Mouse (Mus musculus) left cerebral cortex, postnatal 36 days (tissue): ENCODE data around the gene Rad51b. TPM values are rescaled to one million over a fixed set of nuclear protein-coding genes. Genes with fewer than 3 reads are reported as not detected.

ENCODE experiments used
- DNase-seq, 2 experiments: peaks; one replicate each; pipeline ENCODE4 v3.0.0; 2021 to 2022; ENCODE audit warnings: low spot score in 2 of 2, mixed read lengths in 1 of 2
- intact Hi-C: fragments of 180-260 bp; cut with DNase I; formaldehyde crosslinking; loops from one replicate; pipeline ENCODE4 v1.15.1; 2025
- total RNA-seq, 2 experiments: library from RNA; stranded (reverse); gene quantifications; 2 replicates each; pipeline ENCODE4 v1.2.3; 2021

Rad51b gene
- total RNA-seq, 2 experiments from 2014 or later, result 0.22 TPM; not detected in 1

DNA sequence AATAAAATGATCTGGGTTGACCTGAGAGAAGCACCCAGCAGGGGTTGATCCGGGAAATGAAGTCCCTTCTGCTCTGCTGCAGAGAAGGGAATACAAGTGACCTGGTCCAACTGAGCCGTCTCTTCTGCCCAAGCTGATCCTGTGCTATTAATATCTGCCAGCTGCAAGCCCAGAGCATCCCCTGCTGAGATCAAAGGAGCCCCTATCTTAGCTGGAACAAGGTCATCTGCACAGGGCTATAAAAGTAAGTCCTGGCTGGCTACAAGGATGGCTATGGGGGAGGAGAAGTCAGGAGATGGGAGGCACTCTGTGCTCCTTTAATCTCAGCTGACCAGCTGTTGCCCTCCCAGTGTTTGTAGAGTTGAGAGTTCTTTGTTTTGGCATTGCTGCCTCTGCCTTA, 364.2 kb downstream of the Rad51b start:
- DNase-seq, result no peak
- intact Hi-C loops, result no loop called here

DNA sequence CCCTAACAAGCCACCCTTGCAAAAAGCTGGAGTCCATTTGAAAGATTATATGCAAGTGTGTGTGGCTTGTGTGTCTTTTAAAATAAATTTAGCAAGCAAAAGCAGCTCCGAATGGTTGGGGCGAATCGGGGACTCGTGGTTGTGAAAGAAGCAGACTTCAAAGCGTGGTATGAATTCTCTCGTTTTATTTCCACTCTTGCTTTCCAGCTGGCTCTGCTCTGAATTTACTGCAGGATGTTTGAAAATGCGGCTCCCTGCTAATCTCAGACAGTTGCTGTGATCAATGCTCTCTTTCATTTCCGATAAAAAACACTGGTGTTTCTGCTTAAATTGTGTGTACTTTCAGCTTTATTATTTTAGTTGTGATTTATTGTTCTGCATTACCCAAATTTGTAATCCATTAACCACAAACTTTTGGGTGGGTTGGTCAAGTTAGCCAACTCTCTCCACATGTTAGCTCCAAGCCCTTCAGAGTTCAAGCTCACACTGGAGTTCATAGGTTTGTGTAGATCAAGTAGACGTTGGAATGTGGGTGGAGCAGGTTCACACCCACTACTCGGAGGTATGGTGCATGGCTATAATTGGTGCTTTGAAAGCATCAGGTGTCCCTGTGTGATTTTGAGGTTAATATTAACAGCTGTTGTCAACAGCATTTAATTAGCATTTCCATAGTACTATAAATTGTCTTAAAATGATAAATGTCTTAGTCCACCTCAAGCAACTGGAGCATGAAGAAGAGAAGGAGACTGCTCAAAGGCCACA, 366.2 kb downstream of the Rad51b start:
- intact Hi-C loops, result no loop called here
- DNase-seq, result peak; percentile 40 to 45

DNA sequence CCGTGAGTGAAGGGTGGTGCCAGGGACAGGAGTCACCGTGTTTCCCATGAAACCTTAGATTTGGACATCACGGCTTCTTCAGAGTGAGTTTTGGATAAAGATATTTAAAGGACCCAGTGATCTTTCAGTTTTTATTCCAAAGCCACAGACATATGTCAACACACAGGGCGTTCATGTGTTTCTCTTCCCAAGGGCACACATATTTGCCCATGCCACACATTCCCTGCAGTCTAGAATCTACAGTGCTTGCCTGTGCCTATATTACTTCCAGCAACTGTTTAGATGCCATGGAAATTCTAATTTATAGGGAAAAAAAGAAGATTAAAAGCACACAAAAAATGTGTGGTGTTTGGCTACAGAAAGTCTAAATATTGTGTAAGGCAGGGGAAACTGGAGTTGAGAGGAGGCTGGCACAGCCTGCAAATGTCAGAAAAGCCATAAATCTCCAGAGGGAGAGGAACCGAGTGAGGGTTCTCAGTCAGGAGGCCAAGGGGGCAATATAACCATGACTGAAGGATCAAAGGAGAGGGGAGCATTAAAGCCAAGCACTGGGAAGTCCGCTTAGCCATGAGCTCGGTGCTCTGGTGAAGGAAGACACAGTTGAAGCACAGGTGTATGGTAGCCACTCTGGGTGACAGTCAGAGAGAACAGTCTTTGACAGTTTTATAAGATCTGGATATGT, 367.0 kb downstream of the Rad51b start:
- DNase-seq, result no peak
- intact Hi-C loops, result no loop called here

DNA sequence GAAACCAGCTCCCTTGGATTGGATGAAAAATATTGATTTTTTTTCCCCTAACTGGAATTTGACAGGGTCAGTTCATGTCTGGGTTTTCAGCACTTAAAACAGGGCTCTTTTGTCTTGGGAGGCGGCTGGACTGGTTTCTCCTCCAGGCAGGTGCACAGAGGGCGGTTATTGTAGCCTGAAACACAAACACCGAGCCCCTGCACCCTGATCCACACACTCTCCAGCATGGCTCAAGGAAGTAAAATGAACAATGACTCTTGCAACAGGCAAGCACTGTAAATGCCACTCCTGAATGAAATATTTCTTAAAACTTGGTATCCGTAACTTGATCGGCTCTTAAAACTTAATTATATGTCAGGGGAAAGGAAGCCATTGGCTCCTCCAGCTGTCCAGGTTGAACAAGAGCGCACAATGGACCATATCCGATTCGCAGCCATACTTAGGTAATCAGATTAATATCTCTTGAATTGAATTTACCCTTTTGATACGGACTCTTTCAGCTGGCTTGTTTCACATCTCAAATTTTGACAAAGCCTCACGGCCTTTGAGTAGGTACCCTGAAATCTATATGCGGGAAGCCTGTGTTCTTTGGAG, 377.9 kb downstream of the Rad51b start:
- no peak for DNase-seq
- intact Hi-C loops, result no loop called here

DNA sequence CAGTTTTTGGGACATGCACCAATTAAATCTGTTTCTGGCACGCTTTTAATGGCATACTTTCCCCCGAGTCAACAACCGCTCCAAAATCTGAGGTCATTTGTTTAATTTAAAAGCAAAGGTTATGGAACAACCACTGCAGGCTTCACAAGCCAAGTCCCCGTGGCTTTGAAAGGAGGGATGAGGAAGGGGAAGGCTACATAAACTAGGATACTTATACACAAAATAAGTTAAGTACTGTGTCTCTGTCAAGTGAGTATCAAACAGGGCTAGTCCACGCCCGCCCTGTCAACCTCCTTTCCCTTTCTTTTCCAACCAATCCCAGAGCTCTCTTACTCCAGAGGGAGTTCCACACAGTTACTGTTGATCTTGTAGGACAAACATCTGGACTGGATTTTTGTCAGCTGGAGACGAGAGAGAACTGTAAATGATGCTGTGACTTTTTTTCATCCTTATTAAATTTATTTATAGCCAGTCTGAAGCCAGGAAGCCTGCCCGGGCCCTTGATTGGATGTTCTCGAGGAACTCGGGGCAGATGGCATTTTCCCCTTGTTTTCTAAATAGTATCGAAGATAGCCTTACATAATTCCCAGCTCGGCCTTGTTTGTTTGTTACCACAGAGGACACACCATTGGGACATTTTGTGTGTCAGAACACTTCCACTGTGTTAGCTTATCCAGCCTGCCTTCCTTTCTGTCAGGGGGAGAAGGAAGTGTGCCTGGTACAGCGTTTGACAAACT, 378.5 kb downstream of the Rad51b start:
- no peak for DNase-seq
- intact Hi-C loops, result no loop called here

DNA sequence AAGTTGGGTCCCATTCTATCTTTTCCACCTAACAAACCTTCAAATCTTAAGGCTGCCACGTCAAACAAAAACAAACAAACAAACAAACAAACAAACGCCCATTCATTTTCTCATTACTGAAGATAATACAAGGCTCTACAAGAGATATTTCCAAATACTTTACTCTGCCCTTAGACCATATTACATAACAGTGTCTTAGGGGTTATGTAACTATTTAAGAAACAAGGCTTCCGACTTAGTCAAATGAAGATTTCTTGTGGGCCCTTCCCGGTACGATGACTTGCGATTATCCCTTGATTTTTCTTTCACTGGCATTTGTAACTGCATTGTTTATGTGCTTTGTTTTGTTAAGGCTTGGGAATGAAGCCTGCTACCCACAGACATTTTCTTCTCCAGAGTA, 379.2 kb downstream of the Rad51b start:
- intact Hi-C loops, result no loop called here
- DNase-seq, result no peak

DNA sequence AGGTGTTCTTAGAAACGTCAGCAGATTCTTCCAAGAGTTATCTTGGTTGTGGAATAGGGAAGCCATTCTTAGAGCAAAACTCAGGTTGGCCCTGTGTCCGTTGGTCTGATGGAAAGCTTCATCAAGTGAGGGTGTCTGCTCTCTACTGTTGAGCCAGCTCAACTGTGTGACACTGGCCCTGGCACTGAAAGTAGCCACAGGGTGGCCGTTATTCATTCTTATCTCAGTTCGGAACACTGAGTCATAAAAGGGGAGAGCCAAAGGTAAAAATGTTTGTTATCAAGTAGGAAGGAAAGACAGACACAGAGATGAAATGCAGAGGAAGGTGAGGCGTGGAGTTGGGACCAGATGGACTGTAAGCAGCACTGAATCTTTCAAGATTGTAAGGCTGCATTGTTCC, 379.8 kb downstream of the Rad51b start:
- intact Hi-C loops, result no loop called here

DNA sequence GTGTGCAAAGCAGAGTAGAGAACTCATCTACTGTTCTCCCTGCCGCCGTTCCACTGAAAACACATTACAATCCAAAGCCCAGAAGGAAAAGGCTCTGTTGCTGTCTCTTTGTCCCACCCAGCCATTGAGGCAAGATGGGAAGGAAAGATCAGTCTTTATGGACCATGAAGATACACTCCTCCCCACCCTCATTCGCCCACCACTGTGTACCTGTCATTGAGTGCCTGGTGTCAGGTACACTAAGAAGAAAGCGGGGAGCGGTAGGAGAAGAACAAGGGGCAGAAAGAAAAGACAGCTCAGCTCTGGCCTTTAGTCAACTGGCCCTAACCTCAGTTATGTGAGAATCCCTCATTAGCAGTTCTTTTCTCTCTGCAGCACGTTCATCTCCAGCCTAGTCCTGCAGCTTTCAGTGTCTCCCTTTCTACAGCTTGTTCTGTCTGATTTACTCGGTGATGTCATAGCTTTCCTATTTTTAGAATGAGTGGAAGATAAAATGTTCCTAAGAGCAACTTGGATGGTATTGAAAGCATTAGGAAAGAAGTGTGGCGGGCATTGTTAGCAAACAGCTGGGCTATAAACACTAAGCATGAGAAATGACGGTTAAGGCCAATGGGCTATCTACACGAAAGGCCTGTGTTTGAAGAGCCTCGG, 382.3 kb downstream of the Rad51b start:
- DNase-seq, result peak in 1 of 2 experiments; percentile 8
- intact Hi-C loops, result no loop called here

More for the DNA sequence above, 379.8 kb downstream of the Rad51b start:
- DNase-seq, result no peak

DNA sequence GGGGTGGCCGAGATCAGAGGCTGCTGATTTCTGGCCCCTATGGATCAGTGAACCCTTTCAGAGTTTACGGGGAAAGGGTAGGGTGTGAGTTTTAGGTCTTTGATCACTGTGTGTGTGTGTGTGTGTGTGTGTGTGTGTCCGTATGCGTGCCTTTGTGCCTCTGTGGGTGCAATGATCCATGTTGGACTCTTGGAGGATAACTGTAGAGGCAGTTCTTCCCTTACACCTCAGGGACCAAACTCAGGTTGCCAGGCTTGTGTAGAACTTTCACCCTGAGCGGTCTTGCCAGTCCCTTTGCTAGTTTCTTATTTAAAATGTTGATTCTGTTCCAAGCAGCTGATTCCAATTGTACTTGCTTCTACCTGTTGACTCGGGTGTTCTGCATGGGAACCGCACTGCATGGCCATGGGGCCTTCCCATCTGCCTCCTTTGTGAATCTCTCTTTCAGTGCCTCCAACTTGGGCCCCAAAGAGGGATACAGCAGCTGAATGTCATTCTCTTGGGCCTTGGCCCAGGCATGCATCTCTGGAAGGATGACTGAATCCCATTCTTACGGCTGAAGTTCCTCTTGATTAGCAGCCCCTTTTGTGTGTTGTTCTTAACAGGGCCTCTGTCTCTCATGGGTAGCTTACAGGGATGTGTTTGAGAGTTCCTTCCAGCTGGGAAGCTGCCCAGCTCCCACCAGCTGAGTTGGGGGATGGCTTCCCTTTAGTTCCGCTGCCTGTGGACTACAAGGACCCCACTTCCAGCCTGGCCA, 383.0 kb downstream of the Rad51b start:
- DNase-seq, result peak in 1 of 2 experiments; percentile 9
- intact Hi-C loops, result no loop called here

DNA sequence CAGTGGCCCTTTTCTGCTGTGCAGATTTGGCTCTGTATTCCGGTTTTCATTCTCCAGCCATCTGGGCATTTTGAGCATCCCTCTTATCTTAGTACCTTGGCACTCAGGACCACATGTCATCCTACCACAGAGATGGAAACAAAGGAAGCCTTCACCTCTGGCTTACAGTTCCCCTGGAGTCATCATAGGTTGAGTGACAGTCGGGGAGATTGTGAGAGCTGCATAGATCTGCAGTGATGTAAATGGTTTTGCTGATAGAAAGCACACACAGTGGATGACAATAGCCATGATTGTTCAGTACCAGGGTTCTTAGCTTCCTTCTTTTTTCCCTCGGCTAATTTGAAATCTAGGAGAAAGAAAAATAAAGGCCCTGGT, 383.6 kb downstream of the Rad51b start:
- intact Hi-C loops, result no loop called here

DNA sequence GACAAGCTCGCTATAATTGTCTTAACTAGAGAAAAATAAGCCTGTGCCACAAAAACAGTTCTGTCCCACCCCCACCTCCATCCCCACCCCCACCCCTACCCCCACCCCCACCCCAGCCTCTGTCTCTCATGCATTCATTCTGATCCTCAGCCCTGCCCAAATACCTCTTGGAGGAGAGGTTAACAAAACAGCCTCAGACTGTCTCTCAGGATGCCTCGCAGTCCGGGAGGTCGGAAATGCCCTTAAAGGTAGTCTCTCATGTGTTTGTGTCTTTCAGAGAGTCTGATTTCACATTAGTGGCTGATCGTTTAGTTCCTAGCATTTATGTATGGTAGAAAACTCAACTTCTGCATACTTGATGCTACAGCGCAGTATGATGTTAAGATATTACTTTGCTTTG, 384.5 kb downstream of the Rad51b start:
- intact Hi-C loops, result no loop called here
- no peak for DNase-seq

More for the DNA sequence above, 383.6 kb downstream of the Rad51b start:
- DNase-seq, result no peak

DNA sequence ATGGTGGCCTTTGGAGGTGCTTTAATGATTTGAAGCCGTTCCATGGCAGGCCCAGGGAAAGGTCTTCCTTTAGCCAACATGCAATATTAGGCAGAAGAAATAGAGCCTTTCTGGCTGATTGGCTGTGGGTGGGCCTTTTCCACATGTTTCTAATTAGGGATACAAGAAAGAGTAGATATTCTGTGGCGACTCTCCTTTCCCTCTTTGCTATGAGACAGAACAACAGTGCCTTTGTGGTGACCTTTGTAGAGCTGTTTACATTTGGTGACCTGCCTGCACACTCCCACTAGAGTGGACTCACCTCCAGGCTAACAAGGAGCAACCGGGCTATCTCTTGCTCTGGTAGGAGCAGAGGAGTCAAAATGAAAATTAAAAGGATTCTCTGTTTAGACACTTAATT, 386.3 kb downstream of the Rad51b start:
- intact Hi-C loops, result loop anchor here (2.0 kb wide), 1 partner anchor 59 kb away; no protein-coding TSS in a partner anchor
- no peak for DNase-seq

DNA sequence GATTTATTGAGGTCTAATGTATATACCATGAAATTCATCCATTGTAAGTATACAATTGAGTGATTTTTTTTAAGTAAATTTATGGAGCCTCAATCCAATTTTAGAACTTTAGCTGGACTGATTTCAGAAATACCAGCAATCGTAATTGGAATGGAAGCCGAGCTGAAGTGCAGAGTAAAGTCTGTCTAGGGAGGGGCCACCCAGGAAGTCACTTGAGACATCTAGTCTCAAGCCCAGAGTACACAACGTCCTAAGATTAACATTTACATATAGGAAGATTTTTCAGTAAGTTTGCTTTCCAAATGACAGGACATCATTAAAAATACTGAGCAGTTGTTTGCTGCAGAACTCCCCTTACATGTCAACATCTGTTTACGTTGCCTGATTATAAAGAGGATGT, 386.7 kb downstream of the Rad51b start:
- DNase-seq, result no peak
- intact Hi-C loops, result loop anchor here (2.0 kb wide), 1 partner anchor 59 kb away; no protein-coding TSS in a partner anchor

DNA sequence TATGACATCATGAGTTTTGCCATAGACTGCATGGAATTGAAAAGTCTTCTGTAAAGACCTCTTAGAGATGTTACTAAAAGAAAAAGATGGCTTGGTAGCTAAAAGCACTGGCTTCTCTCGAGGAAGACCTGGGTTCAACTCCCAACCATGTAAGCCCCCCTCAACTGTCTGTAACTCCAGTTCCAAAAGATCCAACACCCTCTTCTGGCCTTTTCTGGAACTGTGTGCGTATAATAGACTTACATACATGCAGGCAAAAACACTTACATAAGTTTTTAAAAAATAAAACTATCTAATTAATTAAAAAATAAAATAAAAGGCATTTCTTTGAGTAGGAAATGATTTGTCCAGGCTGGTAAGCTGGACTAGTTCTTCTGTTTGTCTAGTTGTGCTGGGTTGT, 387.3 kb downstream of the Rad51b start:
- intact Hi-C loops, result no loop called here
- no peak for DNase-seq

DNA sequence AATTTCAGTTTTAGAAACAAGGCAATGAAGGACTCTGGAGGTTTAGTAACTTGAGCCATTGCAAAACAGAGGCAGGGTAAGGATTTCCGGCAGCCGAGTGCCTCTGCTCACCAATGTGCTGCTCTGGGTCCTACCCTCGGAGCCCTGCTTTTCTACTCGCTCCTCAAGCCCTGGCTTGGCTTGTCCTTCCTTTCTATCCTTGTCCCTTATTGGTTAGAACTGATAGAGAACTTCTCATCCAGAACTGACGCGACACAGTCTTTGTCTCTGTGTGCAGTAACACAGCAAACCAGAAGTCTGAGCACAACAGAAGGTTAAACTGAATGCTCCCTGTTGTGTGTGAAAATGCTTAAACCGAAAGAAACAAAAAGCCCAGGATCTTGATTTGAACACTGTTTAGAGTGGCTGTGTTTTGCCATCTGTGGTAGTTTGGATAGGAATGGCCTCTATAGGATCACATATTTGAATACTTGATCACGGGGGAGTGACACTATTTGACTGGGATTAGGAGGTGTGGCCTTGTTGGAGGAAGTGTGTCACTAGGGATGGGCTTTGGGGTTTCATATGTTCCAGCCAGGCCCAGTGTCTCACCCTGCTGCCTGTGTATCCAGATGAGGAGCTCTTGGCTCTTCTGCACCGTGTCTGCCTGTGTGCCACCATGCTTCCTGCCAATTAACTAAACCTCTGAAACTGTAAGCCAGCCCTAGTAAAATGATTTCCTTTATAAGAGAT, 389.7 kb downstream of the Rad51b start:
- intact Hi-C loops, result no loop called here
- no peak for DNase-seq

DNA sequence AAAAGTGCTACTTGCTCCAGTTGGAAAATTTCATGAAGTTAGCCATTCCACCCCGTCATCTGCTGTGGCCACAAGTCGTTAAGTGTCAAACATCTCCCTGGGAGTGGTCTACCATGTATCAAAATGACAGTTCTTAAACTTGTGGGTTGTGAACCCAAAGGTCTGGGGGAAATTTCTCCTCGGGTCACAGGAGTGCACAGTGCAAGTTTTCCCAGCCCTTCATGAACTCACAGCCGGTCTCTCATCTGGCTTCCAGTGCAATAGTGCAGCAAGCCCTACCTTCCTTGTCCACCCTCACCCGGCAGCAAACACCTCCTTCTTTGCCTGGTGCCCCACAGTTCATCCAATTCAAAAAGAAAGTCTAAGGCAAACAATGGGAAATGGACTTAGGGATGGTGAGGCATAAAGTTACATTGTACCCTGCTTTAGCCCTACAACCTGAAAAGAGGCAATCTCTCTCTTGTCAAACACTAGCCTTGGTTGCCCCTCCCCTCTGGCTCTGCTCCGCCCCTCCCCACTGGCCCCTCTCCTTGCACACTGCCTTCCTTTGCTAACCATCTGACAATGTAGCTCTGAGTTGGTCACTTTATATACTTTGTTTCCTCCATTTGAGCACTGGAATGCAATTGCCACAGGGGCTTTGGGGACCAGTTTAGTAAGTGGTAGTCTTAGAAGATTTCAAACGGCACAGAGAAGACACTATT, 390.8 kb downstream of the Rad51b start:
- intact Hi-C loops, result no loop called here
- no peak for DNase-seq

DNA sequence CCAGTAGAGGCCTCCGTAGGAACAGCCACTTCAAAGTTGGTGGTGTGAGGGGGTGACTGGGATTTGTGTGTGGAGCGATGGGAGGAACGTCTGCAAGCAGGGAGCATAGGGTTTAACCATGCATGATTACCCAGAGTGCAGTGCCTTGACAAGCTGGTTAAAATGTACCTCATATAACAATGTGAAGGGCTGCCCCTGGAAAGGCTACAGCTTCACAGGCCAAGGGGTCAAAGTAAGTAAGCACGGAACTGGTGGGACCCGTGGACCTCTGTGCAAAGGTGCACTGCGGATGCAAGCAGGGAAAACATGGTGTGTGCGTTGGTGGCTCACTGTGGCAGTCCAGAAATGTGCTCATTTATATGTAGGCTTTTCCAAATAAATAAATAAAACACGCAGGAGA, 392.2 kb downstream of the Rad51b start:
- intact Hi-C loops, result no loop called here
- DNase-seq, result no peak
